Mouse (Mus musculus) megakaryocyte, embryonic 14.5 days (primary cell): ENCODE measurements around the gene Ap3b1.

ENCODE experiments used
- FLI1 ChIP-seq: IDR thresholded peaks from 2 replicates; pipeline ENCODE4 v1.6.1; 2012; ENCODE audit warnings: low read length, inconsistent platforms, mixed read lengths
- GATA1 ChIP-seq: IDR thresholded peaks from 3 replicates; pipeline ENCODE4 v1.6.1; 2012; ENCODE audit warnings: mixed read lengths, low read length, inconsistent platforms, borderline replicate concordance

GRCm38 (mm10) chr13:94471009-94471672 is 112.4 kb downstream of the Ap3b1 start:
- TF ChIP-seq GATA1 (no peak), FLI1 (no peak)
